Mouse (Mus musculus) lung, postnatal 25 days (tissue): Measurements from ENCODE around the gene Lamtor4.

ENCODE experiments used
- DNase-seq: peaks from one replicate; pipeline ENCODE4 v3.0.0; 2022; ENCODE audit warnings: low spot score

The Lamtor4 gene

DNA sequence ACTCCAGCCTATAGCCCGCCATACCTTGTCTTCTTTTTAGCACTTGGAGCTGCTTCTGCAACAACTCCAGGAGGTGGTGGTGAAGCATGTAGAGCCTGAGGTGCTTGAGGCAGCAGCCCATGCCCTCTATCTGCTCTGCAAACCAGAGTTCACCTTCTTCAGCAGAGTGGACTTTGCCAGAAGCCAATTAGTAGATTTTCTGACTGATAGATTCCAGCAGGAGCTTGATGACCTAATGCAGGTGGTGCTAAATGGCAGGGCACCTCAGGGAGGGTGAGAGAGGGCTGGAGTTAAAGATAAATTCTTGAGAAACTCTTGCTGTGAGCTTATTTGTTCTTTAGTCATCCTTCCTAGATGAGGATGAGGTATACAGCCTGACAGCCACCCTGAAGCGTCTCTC lies 44.3 kb downstream of the Lamtor4 start:
- DNase-seq: no peak
